Mouse (Mus musculus) forebrain, embryonic 14.5 days (tissue): ENCODE data around the gene Ccdc80. TPM values are rescaled to one million over a fixed set of nuclear protein-coding genes. Genes with fewer than 3 reads are reported as not detected.
A peak's percentile ranks its signal among the peaks of the same experiment; 100 is the strongest.

Source experiments
- ATAC-seq: fragments of 200-750 bp; cut with Nextera tagmentation; 2 replicates; pipeline ENCODE4 v1.8.0; 2017; ENCODE audit warnings: mild to moderate bottlenecking, moderate library complexity
- DNase-seq: peaks from one replicate; pipeline ENCODE4 v3.0.0-alpha.2; 2015; ENCODE audit warnings: low spot score
- H3K27ac ChIP-seq: fragments of 300-500 bp; sonication (generic); 2 replicates; pipeline ENCODE4 v1.5.1; 2014; ENCODE audit warnings: low read depth, mild to moderate bottlenecking, control low read depth, low read length, moderate library complexity
- H3K27me3 ChIP-seq: fragments of 300-500 bp; sonication (generic); replicated peaks from 2 replicates; pipeline ENCODE4 v1.6.1; 2014; ENCODE audit warnings: low read length, control low read depth, mixed read lengths; ENCODE audit not compliant: control insufficient read depth, insufficient read depth
- H3K36me3 ChIP-seq: fragments of 300-500 bp; sonication (generic); 2 replicates; pipeline ENCODE4 v1.6.1; 2014; ENCODE audit warnings: low read length, control low read depth; ENCODE audit not compliant: control insufficient read depth, insufficient read depth
- H3K4me1 ChIP-seq: fragments of 300-500 bp; sonication (generic); 2 replicates; pipeline ENCODE4 v1.6.1; 2014; ENCODE audit warnings: antibody characterized with exemption, low read length, control low read depth; ENCODE audit not compliant: control insufficient read depth, insufficient read depth
- H3K4me2 ChIP-seq: fragments of 300-500 bp; sonication (generic); 2 replicates; pipeline ENCODE4 v1.6.1; 2014; ENCODE audit warnings: mild to moderate bottlenecking, control low read depth, low read length
- H3K4me3 ChIP-seq: fragments of 300-500 bp; sonication (generic); 2 replicates; pipeline ENCODE4 v1.5.1; 2014; ENCODE audit warnings: low read depth, low read length, control low read depth
- H3K9ac ChIP-seq: fragments of 300-500 bp; sonication (generic); 2 replicates; pipeline ENCODE4 v1.6.1; 2014; ENCODE audit warnings: mild to moderate bottlenecking, low read length, control low read depth, moderate library complexity
- H3K9me3 ChIP-seq: fragments of 300-500 bp; sonication (generic); replicated peaks from 2 replicates; pipeline ENCODE4 v1.6.1; 2016; ENCODE audit warnings: low read length, control low read depth, mixed read lengths; ENCODE audit not compliant: control insufficient read depth
- WGBS: fragments of 180-500 bp; shearing (Covaris S2); extraction: QIAGEN DNeasy Blood & Tissue Kit; methylation state at CpG from one replicate; pipeline ENCODE4 v1.1.7; 2014; 5-methylcytosine and 5-hydroxymethylcytosine counted together
- polyA plus RNA-seq: library from polyadenylated mRNA; unstranded; fragments of >200 nt; fragmentation: Nextera tagmentation; extraction: Ambion mirVana; gene quantifications from 2 replicates; pipeline ENCODE4 v1.2.1, GENCODE M21; 2014

The Ccdc80 gene
- polyA plus RNA-seq, 1 experiment from 2014 or later, result 14.1 TPM

DNA sequence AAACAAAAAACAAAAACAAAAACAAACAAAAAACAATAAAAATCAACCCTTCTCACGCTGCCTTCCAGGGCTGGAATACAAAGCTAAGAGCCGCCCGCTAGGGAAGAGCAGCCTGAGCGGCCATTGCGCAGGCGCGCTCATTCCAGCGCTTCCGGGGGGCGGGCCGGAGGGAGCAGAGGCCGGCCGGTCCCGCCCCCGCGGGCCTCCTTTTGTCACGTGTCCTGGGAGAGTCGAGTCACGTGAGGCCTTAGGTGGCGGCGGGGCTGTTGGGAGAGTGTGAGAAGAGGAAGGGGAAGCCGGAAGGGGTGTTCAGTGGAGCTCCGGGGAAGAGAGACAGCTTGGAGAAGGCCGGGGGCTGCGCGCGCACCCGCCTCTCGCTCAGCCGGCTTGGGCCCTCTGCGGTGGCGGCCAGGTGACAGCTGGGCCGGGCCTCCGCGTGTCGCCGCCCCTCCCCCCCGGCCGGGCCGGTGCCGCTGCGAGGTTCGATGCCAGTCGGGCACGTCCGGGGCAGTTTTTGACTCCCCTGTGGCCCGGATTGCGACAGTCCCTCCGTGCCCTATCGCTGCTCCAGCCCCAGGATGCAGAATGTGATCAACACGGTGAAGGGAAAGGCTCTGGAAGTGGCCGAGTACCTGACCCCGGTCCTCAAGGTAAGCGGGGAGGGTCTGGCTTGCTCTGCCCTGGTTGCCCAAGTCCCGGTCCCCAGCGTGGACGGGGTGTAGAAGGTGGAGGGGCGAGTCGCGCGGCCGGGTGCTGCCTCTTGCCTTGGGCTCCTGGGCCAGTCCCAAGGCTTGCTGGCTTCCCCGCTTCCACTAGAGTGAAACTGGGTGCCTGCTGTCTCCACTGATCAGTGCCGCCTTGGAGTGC is 65.6 kb downstream of the Ccdc80 start, which contains the start of the genes Slc35a5 and Atg3:
Slc35a5 (minus strand) TSS at position 185 of the 867 bp plus-strand sequence.
Atg3 (plus strand) TSS at position 264 of the 867 bp plus-strand sequence.
- no peaks in the 10 kb centered on the region for H3K9me3 ChIP-seq
- no peaks in the 10 kb centered on the region for H3K27me3 ChIP-seq
- peak; percentile 99 for DNase-seq
- ATAC-seq, result peak; percentile 99
- WGBS, result 2% methylated on average over 43 of the region's 64 CpGs
- H3K9ac ChIP-seq, result peak within 1 kb of the TSS; percentile 84
- H3K4me1 ChIP-seq, result peaks cover 13% of the 10 kb centered on the region
- H3K4me2 ChIP-seq, result peak within 1 kb of the TSS; percentile 61
- H3K36me3 ChIP-seq, result peaks cover 7% of the 10 kb centered on the region; the same call in 1 of the 2 replicates
- H3K27ac ChIP-seq, result peak within 1 kb of the TSS; percentile 86
- H3K4me3 ChIP-seq, result peak within 1 kb of the TSS; percentile 77

DNA sequence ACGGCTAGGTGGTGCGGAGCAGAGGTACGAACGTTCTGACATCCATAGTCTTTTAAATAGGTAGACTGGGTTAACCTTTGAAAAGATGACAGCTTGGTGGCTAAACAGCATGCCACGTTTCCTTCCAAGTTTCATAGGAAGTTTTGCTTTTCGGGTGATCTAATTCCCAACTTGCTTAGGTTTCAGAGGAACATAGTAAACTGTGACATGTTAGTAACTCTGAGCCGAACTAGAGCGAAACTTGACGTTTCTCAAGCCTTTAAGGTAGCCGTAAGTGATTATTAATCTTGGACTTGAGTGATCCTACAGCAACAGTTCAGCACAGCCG is 66.2 kb downstream of the Ccdc80 start:
- peaks cover 13% of the 10 kb centered on the region for H3K4me1 ChIP-seq
- no peaks in the 10 kb centered on the region for H3K27me3 ChIP-seq
- H3K36me3 ChIP-seq, result peaks cover 3% of the 10 kb centered on the region; the same call in 1 of the 2 replicates
- ATAC-seq (no peak), DNase-seq (no peak)
- H3K9me3 ChIP-seq, result no peaks in the 10 kb centered on the region
- peak overlapping the region; percentile 77 for H3K4me3 ChIP-seq
- peak overlapping the region; percentile 61 for H3K4me2 ChIP-seq
- H3K9ac ChIP-seq, result peak overlapping the region; percentile 84
- peak overlapping the region; percentile 86; the same call in 1 of the 2 replicates for H3K27ac ChIP-seq
- 8% methylated on average over 11 of the region's 11 CpGs for WGBS

Other genes with a start within 250 kb of the Ccdc80 start
- gene Cd200r2, start 226.3 kb upstream of the Ccdc80 start, polyA plus RNA-seq, result not detected in 2 replicates
- gene Cd200r3, start 149.7 kb upstream of the Ccdc80 start, polyA plus RNA-seq, result not detected in 2 replicates
- gene Slc35a5, start 65.3 kb downstream of the Ccdc80 start, polyA plus RNA-seq, result 24.4 and 31.5 TPM in 2 replicates
- gene Atg3, start 65.4 kb downstream of the Ccdc80 start, polyA plus RNA-seq, result 41.2 and 47.7 TPM in 2 replicates
- gene Btla, start 130.9 kb downstream of the Ccdc80 start, polyA plus RNA-seq, result 0.09 and 0.13 TPM in 2 replicates